Mouse (Mus musculus): ENCODE results near the gene Plekha6. TPM values are rescaled to one million over a fixed set of nuclear protein-coding genes. Genes with fewer than 3 reads are reported as not detected.
A peak's percentile ranks its signal among the peaks of the same experiment; 100 is the strongest.

The Plekha6 gene
- polyA plus RNA-seq, 1 experiment from 2014 or later, result 17.7 TPM

DNA sequence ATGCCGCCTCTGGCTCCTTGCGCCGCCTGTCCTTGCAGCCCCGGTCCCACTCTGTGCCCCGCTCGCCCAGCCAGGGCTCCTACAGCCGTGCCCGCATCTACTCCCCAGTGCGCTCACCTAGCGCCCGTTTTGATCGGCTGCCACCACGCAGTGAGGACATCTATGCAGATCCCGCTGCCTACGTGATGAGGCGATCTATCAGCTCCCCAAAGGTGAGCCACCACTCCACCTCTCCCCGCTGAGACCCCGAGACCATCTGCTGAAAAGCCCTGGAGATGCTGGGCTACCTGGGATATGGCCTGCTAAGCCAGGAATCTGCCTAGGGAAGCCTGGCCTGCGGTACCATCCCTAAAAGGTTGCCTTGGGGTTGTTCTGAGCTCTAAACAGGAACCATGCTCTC is 110.2 kb downstream of the Plekha6 start:
- Histone ChIP-seq H3K4me3 (replicated peaks; ENCODE audit: low read length) (no peak overlapping the region), H3K9me3 (replicated peaks; ENCODE audit: control insufficient read depth, low read length) (no peaks in the 10 kb centered on the region), H3K27ac (ENCODE audit: low read length) (no peak overlapping the region), H3K27me3 (ENCODE audit: control insufficient read depth, insufficient read depth, low read length) (no peaks in the 10 kb centered on the region), H3K36me3 (ENCODE audit: control insufficient read depth, insufficient read depth, low read length) (no peaks in the 10 kb centered on the region; the same call in 1 of the 2 replicates), H3K4me1 (ENCODE audit: control insufficient read depth, insufficient read depth, low read length) (peaks cover 1% of the 10 kb centered on the region; the same call in 1 of the 2 replicates), H3K4me2 (ENCODE audit: low read depth, low read length) (no peak overlapping the region), H3K9ac (ENCODE audit: low read length) (no peak overlapping the region)
- WGBS, result 89% methylated on average over 19 of the region's 19 CpGs
- no peak for ATAC-seq (ENCODE audit: insufficient read depth, low FRiP score)

DNA sequence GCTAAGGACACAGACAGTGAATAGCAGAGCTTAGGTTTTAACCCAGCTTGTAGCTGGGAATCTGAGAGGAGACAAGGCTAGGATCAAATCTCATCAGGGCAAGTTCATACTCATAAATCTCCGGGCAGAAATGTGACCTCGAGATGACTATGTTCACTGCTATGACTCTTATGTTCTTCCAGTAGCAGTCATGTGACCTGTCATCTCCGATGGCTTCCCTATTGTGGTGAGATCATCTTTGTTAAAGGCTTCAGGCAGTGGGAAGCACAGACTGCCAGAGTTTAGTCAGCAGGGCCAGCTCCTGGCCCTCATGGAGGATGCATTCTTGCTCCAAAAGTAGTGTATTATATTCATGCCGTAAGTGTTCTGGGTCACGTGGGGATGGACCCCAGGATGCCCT is 113.0 kb downstream of the Plekha6 start:
- Histone ChIP-seq H3K27me3 (ENCODE audit: control insufficient read depth, insufficient read depth, low read length) (no peaks in the 10 kb centered on the region), H3K4me2 (ENCODE audit: low read depth, low read length) (no peak overlapping the region), H3K27ac (ENCODE audit: low read length) (no peak overlapping the region), H3K9ac (ENCODE audit: low read length) (no peak overlapping the region), H3K4me3 (replicated peaks; ENCODE audit: low read length) (no peak overlapping the region), H3K36me3 (ENCODE audit: control insufficient read depth, insufficient read depth, low read length) (no peaks in the 10 kb centered on the region; the same call in 1 of the 2 replicates), H3K9me3 (replicated peaks; ENCODE audit: control insufficient read depth, low read length) (no peaks in the 10 kb centered on the region), H3K4me1 (ENCODE audit: control insufficient read depth, insufficient read depth, low read length) (peaks cover 2% of the 10 kb centered on the region; the same call in 1 of the 2 replicates)
- WGBS, result 62% methylated on average over 5 of the region's 5 CpGs
- ATAC-seq (ENCODE audit: insufficient read depth, low FRiP score), result no peak

DNA sequence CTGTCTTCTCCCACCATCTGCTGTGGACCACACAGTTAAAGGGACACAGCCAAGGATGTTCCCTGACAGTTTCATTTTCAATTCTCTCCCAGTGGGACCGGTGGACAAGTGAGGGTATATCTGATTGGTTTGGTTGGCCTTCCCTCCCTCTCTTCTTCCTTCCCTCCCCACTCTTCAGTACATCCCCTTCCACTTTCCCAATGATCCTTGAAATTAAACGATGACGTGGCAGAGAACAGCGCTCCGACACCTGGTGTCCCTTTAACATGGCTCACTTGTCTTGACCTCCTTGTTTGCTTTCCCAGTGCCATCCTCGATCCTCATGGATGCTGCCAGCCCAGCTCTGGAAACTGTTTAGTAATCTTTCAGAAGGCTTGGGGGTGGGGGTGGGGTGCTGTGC is 114.5 kb downstream of the Plekha6 start:
- Histone ChIP-seq H3K27me3 (ENCODE audit: control insufficient read depth, insufficient read depth, low read length) (no peaks in the 10 kb centered on the region), H3K4me1 (ENCODE audit: control insufficient read depth, insufficient read depth, low read length) (peaks cover 2% of the 10 kb centered on the region; the same call in 1 of the 2 replicates), H3K36me3 (ENCODE audit: control insufficient read depth, insufficient read depth, low read length) (no peaks in the 10 kb centered on the region; the same call in 1 of the 2 replicates), H3K9me3 (replicated peaks; ENCODE audit: control insufficient read depth, low read length) (no peaks in the 10 kb centered on the region), H3K4me2 (ENCODE audit: low read depth, low read length) (no peak overlapping the region), H3K27ac (ENCODE audit: low read length) (no peak overlapping the region), H3K4me3 (replicated peaks; ENCODE audit: low read length) (no peak overlapping the region), H3K9ac (ENCODE audit: low read length) (no peak overlapping the region)
- no peak for ATAC-seq (ENCODE audit: insufficient read depth, low FRiP score)
- 75% methylated on average over 6 of the region's 6 CpGs for WGBS

DNA sequence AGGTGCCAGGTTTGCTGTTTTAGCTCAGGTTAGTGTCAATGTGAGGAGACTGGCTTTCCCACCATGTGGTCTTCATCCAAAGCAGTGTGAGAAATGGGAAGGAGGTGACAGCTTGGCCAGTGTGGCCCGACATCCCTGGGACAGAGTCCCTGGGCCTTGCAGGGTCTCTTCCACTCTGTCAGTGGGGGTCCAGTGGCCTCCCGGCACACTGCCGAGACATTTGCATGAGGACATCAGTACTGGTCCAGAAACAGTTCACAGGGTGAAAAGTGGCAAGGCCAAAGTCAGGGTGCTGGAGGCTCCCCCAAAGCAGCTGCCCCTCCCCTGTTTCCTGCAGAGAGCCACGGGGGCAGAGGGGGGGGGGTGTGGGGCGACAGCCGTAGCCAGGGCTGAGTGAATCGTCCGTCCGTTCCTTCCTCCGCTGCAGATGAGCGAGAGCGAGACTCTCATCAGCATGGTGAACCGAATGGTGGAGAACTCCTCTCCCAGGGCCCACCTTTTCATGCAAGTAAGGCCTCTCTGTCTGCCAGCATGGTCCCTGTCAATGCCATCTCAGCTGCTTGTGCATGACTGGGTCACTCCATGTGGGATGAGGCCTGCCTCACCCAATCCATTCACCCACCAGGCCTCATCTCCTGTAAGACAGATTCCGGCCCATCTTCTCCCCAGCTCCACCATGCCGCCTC is 115.1 kb downstream of the Plekha6 start:
- no peaks in the 10 kb centered on the region for H3K9me3 ChIP-seq (replicated peaks; ENCODE audit: control insufficient read depth, low read length)
- no peaks in the 10 kb centered on the region for H3K27me3 ChIP-seq (ENCODE audit: control insufficient read depth, insufficient read depth, low read length)
- peaks cover 2% of the 10 kb centered on the region; the same call in 1 of the 2 replicates for H3K4me1 ChIP-seq (ENCODE audit: control insufficient read depth, insufficient read depth, low read length)
- H3K4me2 ChIP-seq (ENCODE audit: low read depth, low read length), result no peak overlapping the region
- no peaks in the 10 kb centered on the region; the same call in 1 of the 2 replicates for H3K36me3 ChIP-seq (ENCODE audit: control insufficient read depth, insufficient read depth, low read length)
- H3K4me3 ChIP-seq (replicated peaks; ENCODE audit: low read length), result no peak overlapping the region
- no peak overlapping the region for H3K9ac ChIP-seq (ENCODE audit: low read length)
- WGBS, result 73% methylated on average over 15 of the region's 15 CpGs
- ATAC-seq (ENCODE audit: insufficient read depth, low FRiP score), result no peak
- H3K27ac ChIP-seq (ENCODE audit: low read length), result no peak overlapping the region

DNA sequence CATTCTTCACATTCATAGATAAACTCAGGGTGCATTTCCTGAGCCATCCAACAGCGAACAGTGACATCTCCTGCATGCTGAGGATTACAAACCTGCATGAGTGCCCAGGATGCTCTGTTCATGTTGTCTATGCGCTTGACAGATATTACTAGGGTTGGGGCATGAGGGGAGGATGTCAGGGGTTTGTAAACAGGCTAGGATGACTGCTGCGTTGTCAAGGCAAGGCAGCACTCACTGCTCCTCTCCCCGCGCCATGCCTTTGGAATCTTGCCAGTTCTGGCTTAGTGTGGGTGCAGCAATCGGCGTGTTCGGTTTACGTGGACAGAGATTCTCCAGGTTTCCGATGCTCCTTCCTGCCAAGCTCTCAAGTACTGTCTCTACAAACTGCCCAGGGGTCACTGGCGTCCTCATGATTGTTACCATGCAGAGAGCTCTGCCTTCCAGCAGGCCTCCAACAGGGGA is 115.7 kb downstream of the Plekha6 start:
- WGBS, result 49% methylated on average over 11 of the region's 11 CpGs
- no peak overlapping the region for H3K4me2 ChIP-seq (ENCODE audit: low read depth, low read length)
- ATAC-seq (ENCODE audit: insufficient read depth, low FRiP score), result no peak

DNA sequence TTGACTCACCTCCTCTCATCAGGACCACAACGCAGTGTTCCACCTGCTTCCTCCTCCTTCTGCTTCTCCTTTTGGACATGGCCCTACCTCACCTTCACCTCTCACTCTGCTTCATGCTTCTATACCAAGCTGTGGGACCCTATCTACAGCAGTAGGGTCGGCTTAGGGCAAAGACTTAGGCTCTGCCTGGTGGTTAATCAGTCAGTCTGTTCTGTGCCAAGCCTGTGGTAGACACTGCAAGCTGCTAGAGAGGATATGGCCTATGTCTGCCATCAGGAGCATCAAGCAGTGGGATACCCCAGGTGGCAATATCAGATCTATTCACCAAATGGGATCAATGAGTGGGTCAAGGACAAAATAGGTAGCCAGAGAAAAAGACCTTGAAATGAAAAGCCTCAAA is 116.5 kb downstream of the Plekha6 start:
- no peak overlapping the region for H3K4me3 ChIP-seq (replicated peaks; ENCODE audit: low read length)
- no peaks in the 10 kb centered on the region for H3K27me3 ChIP-seq (ENCODE audit: control insufficient read depth, insufficient read depth, low read length)
- H3K4me1 ChIP-seq (ENCODE audit: control insufficient read depth, insufficient read depth, low read length), result peaks cover 2% of the 10 kb centered on the region; the same call in 1 of the 2 replicates
- no peak overlapping the region for H3K9ac ChIP-seq (ENCODE audit: low read length)
- ATAC-seq (ENCODE audit: insufficient read depth, low FRiP score), result no peak
- 98% methylated on average over 2 of the region's 2 CpGs for whole genome bisulfite sequencing
- no peaks in the 10 kb centered on the region for H3K9me3 ChIP-seq (replicated peaks; ENCODE audit: control insufficient read depth, low read length)
- no peaks in the 10 kb centered on the region; the same call in 1 of the 2 replicates for H3K36me3 ChIP-seq (ENCODE audit: control insufficient read depth, insufficient read depth, low read length)
- H3K4me2 ChIP-seq (ENCODE audit: low read depth, low read length), result no peak overlapping the region
- no peak overlapping the region for H3K27ac ChIP-seq (ENCODE audit: low read length)

More for the DNA sequence above, 115.7 kb downstream of the Plekha6 start:
- H3K9me3 ChIP-seq (replicated peaks; ENCODE audit: control insufficient read depth, low read length), result no peaks in the 10 kb centered on the region
- H3K27ac ChIP-seq (ENCODE audit: low read length), result no peak overlapping the region
- H3K4me1 ChIP-seq (ENCODE audit: control insufficient read depth, insufficient read depth, low read length), result peaks cover 2% of the 10 kb centered on the region; the same call in 1 of the 2 replicates
- H3K9ac ChIP-seq (ENCODE audit: low read length), result no peak overlapping the region
- H3K36me3 ChIP-seq (ENCODE audit: control insufficient read depth, insufficient read depth, low read length), result no peaks in the 10 kb centered on the region; the same call in 1 of the 2 replicates
- no peak overlapping the region for H3K4me3 ChIP-seq (replicated peaks; ENCODE audit: low read length)
- no peaks in the 10 kb centered on the region for H3K27me3 ChIP-seq (ENCODE audit: control insufficient read depth, insufficient read depth, low read length)

DNA sequence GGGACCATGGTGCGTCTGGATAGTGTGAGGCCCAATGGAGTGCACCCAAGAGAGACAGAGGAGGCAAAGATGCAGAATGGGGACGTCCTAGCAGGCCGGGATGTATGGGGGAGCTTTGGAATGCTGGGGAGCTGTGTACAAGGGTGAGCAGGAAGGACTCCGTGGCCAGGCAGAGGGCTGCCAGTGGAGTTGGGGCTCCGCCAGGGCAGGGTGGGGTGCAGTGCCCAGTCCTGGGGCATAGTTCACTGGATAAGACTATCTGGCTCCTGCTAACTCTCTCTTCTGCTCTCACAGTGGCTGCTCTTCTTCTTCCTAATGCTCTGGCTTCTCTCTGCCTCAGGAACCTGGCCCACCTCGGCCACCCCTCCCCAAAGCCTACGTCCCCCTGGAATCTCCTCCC is 121.9 kb downstream of the Plekha6 start:
- peak; percentile 15; the same call in 1 of the 2 replicates for ATAC-seq (ENCODE audit: insufficient read depth, low FRiP score)
- Histone ChIP-seq H3K9ac (ENCODE audit: low read length) (no peak overlapping the region), H3K27me3 (ENCODE audit: control insufficient read depth, insufficient read depth, low read length) (no peaks in the 10 kb centered on the region), H3K9me3 (replicated peaks; ENCODE audit: control insufficient read depth, low read length) (no peaks in the 10 kb centered on the region), H3K4me2 (ENCODE audit: low read depth, low read length) (no peak overlapping the region), H3K4me1 (ENCODE audit: control insufficient read depth, insufficient read depth, low read length) (no peaks in the 10 kb centered on the region), H3K27ac (ENCODE audit: low read length) (no peak overlapping the region), H3K4me3 (replicated peaks; ENCODE audit: low read length) (no peak overlapping the region), H3K36me3 (ENCODE audit: control insufficient read depth, insufficient read depth, low read length) (peaks cover 8% of the 10 kb centered on the region; the same call in 1 of the 2 replicates)
- 83% methylated on average over 7 of the region's 7 CpGs for WGBS

DNA sequence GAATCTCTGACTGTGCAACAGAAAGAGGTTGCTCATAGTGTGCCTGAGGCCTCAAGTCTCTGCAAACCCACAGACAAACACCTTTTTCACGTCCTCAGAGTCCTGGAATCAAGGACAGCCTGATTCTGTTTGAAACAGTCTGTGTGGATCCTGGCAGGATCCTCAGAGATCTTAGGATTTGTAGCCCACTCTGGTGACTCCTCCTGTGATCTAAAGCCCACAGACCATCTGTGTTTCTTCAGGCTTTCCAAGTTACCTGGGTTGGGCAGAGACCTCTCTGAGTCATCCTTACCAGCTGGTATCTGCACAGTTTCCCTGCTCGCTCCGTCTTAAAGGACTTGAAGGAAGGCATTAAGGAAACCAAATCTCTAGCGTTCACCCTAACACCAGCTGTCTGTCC is 123.0 kb downstream of the Plekha6 start:
- Histone ChIP-seq H3K36me3 (ENCODE audit: control insufficient read depth, insufficient read depth, low read length) (peaks cover 8% of the 10 kb centered on the region; the same call in 1 of the 2 replicates), H3K9me3 (replicated peaks; ENCODE audit: control insufficient read depth, low read length) (no peaks in the 10 kb centered on the region), H3K4me2 (ENCODE audit: low read depth, low read length) (no peak overlapping the region), H3K9ac (ENCODE audit: low read length) (no peak overlapping the region), H3K4me3 (replicated peaks; ENCODE audit: low read length) (no peak overlapping the region), H3K4me1 (ENCODE audit: control insufficient read depth, insufficient read depth, low read length) (no peaks in the 10 kb centered on the region), H3K27ac (ENCODE audit: low read length) (no peak overlapping the region), H3K27me3 (ENCODE audit: control insufficient read depth, insufficient read depth, low read length) (no peaks in the 10 kb centered on the region)
- ATAC-seq (ENCODE audit: insufficient read depth, low FRiP score), result no peak
- WGBS, result 77% methylated on average over 4 of the region's 4 CpGs

DNA sequence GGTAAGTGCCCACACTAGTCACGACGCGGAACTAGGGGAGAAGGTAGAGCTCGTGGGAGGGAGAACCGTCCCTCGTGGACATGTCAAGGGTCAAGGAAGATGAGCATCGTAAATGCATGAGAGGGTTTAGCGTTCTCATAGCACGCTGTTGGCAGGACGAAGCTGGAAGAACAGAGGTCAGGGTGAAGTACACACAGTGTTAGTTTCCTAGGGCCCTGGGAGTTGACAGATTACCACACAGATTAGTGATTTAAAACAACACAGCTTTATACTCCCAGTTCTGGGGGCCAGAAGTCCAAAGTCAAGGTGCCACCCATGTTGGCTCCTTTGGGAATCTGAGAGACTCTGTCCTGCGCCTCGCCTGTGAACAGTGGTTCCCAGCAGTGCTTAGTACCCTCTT is 123.9 kb downstream of the Plekha6 start:
- Histone ChIP-seq H3K4me3 (replicated peaks; ENCODE audit: low read length) (no peak overlapping the region), H3K9ac (ENCODE audit: low read length) (no peak overlapping the region), H3K27me3 (ENCODE audit: control insufficient read depth, insufficient read depth, low read length) (no peaks in the 10 kb centered on the region), H3K36me3 (ENCODE audit: control insufficient read depth, insufficient read depth, low read length) (peaks cover 13% of the 10 kb centered on the region; the same call in 1 of the 2 replicates), H3K9me3 (replicated peaks; ENCODE audit: control insufficient read depth, low read length) (no peaks in the 10 kb centered on the region), H3K4me1 (ENCODE audit: control insufficient read depth, insufficient read depth, low read length) (no peaks in the 10 kb centered on the region), H3K4me2 (ENCODE audit: low read depth, low read length) (no peak overlapping the region), H3K27ac (ENCODE audit: low read length) (no peak overlapping the region)
- ATAC-seq (ENCODE audit: insufficient read depth, low FRiP score), result no peak
- WGBS, result 88% methylated on average over 12 of the region's 12 CpGs
